Mouse (Mus musculus): ENCODE measurements around the gene Ints3. TPM values are rescaled to one million over a fixed set of nuclear protein-coding genes. Genes with fewer than 3 reads are reported as not detected.
A peak's percentile ranks its signal among the peaks of the same experiment; 100 is the strongest.

The Ints3 gene
- polyA plus RNA-seq, 1 experiment from 2014 or later, result 31.1 TPM

- 85% methylated on average over 3 of the region's 3 CpGs for WGBS
- peaks cover 17% of the 10 kb centered on the region for H3K4me1 ChIP-seq
These were observed 28.5 kb upstream of the Ints3 start for GRCm38 (mm10) chr3:90461935-90462334.

DNA sequence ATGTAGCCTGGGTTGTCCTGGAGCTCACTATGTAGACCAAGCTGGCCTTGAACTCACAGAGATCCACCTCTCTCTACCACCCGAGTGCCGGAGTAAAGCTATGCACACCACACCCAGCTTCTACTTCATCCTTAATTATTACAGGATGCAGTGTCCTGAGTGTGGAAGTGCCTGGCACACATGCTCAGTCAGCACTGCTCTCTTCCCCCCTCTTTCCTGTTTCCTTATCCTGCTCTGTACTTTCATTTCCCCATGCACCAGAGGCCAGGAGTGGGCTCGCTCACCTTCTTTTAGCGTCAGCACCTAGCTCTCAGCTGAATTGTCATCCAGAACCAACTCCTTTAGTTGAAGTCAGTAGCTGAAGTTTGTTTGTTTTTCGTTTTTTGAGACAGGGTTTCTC lies 26.9 kb upstream of the Ints3 start:
- H3K9me3 ChIP-seq, result no peaks in the 10 kb centered on the region
- H3K4me2 ChIP-seq, result no peak overlapping the region
- peaks cover 47% of the 10 kb centered on the region for H3K27me3 ChIP-seq
- H3K27ac ChIP-seq, result no peak overlapping the region
- WGBS, result 61% methylated on average over 5 of the region's 5 CpGs
- H3K9ac ChIP-seq, result no peak overlapping the region
- H3K4me3 ChIP-seq, result no peak overlapping the region
- no peaks in the 10 kb centered on the region for H3K36me3 ChIP-seq
- H3K4me1 ChIP-seq, result peaks cover 9% of the 10 kb centered on the region
- ATAC-seq (ENCODE audit: insufficient number of reproducible peaks, insufficient read depth, low FRiP score, low TSS enrichment, low read depth), result no peak

More at GRCm38 (mm10) chr3:90461935-90462334, 28.5 kb upstream of the Ints3 start:
- Histone ChIP-seq H3K27me3 (peaks cover 58% of the 10 kb centered on the region), H3K36me3 (no peaks in the 10 kb centered on the region), H3K9me3 (no peaks in the 10 kb centered on the region), H3K9ac (no peak overlapping the region), H3K27ac (no peak overlapping the region), H3K4me3 (no peak overlapping the region), H3K4me2 (no peak overlapping the region)
- ATAC-seq (ENCODE audit: insufficient number of reproducible peaks, insufficient read depth, low FRiP score, low TSS enrichment, low read depth), result no peak

GRCm38 (mm10) chr3:90459727-90460126 lies 26.3 kb upstream of the Ints3 start:
- Histone ChIP-seq H3K36me3 (no peaks in the 10 kb centered on the region), H3K27me3 (peaks cover 41% of the 10 kb centered on the region), H3K9ac (no peak overlapping the region), H3K9me3 (no peaks in the 10 kb centered on the region), H3K27ac (no peak overlapping the region), H3K4me1 (peaks cover 3% of the 10 kb centered on the region; the same call in 1 of the 2 replicates), H3K4me3 (no peak overlapping the region), H3K4me2 (no peak overlapping the region)
- ATAC-seq (ENCODE audit: insufficient number of reproducible peaks, insufficient read depth, low FRiP score, low TSS enrichment, low read depth), result no peak
- WGBS, result 75% methylated on average over 9 of the region's 9 CpGs

GRCm38 (mm10) chr3:90454931-90455330 lies 21.5 kb upstream of the Ints3 start:
- 90% methylated on average over 14 of the region's 14 CpGs for WGBS
- no peaks in the 10 kb centered on the region for H3K9me3 ChIP-seq
- no peaks in the 10 kb centered on the region for H3K36me3 ChIP-seq
- ATAC-seq (ENCODE audit: insufficient number of reproducible peaks, insufficient read depth, low FRiP score, low TSS enrichment, low read depth), result no peak
- no peak overlapping the region for H3K4me3 ChIP-seq
- H3K9ac ChIP-seq, result no peak overlapping the region
- no peaks in the 10 kb centered on the region for H3K4me1 ChIP-seq
- H3K27me3 ChIP-seq, result no peaks in the 10 kb centered on the region
- no peak overlapping the region for H3K4me2 ChIP-seq
- H3K27ac ChIP-seq, result no peak overlapping the region

DNA sequence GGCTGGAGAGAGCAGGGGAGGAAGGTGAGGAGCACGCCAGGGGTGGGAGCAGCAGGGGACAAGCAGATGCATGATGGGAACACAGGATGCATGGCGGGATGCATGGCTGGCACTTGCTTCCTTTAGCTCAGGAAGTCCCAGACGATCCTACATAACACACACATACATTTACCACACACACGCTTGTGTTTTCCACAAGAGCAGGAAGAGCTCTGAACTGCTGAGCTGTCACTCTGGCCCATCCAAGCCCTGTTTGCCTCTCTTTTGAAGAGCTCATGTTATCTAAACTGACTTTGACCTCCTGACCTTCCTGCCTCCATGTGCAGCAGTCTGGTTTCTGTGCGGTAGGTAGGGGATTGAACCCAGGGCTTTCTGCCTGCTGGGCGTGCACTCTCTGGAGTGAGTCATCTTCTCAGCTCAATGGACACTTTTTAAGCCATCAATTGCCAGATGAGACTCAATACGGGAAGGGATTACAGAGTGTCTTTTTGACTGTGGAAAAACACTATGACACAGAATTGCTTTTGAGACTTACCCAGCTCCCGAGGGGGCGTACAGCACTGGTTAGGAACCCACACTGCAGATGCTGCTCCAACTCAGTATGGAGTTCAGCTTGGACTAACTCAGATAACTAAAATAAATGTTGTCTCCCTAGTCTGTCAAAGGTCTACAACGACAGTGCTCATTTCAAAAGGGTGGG lies 18.1 kb upstream of the Ints3 start:
- Histone ChIP-seq H3K36me3 (no peaks in the 10 kb centered on the region), H3K27ac (no peak overlapping the region), H3K9me3 (no peaks in the 10 kb centered on the region), H3K27me3 (no peaks in the 10 kb centered on the region), H3K4me3 (0 out of 2 replicates have a peak overlapping the region, but pooled peaks have one; percentile 1), H3K4me2 (peak overlapping the region; percentile 30), H3K9ac (0 out of 2 replicates have a peak overlapping the region, but pooled peaks have one; percentile 2), H3K4me1 (peaks cover 6% of the 10 kb centered on the region; the same call in 1 of the 2 replicates)
- ATAC-seq (ENCODE audit: insufficient number of reproducible peaks, insufficient read depth, low FRiP score, low TSS enrichment, low read depth), result no peak
- WGBS, result 50% methylated on average over 10 of the region's 10 CpGs

- peak overlapping the region; percentile 1; the same call in 1 of the 2 replicates for H3K4me3 ChIP-seq
- no peak overlapping the region for H3K27ac ChIP-seq
- WGBS, result 31% methylated on average over 12 of the region's 12 CpGs
- H3K27me3 ChIP-seq, result no peaks in the 10 kb centered on the region
- no peaks in the 10 kb centered on the region for H3K9me3 ChIP-seq
- ATAC-seq (ENCODE audit: insufficient number of reproducible peaks, insufficient read depth, low FRiP score, low TSS enrichment, low read depth), result no peak
- 0 out of 2 replicates have a peak overlapping the region, but pooled peaks have one; percentile 2 for H3K9ac ChIP-seq
- no peaks in the 10 kb centered on the region for H3K36me3 ChIP-seq
- H3K4me2 ChIP-seq, result peak overlapping the region; percentile 30
- H3K4me1 ChIP-seq, result peaks cover 7% of the 10 kb centered on the region
These were observed 17.5 kb upstream of the Ints3 start for GRCm38 (mm10) chr3:90450874-90451273.

- 34% methylated on average over 6 of the region's 6 CpGs for WGBS
- Histone ChIP-seq H3K36me3 (no peaks in the 10 kb centered on the region), H3K9ac (no peak overlapping the region), H3K27ac (no peak overlapping the region), H3K9me3 (no peaks in the 10 kb centered on the region), H3K27me3 (no peaks in the 10 kb centered on the region), H3K4me3 (no peak overlapping the region), H3K4me1 (peaks cover 12% of the 10 kb centered on the region), H3K4me2 (no peak overlapping the region)
- no peak for ATAC-seq (ENCODE audit: insufficient number of reproducible peaks, insufficient read depth, low FRiP score, low TSS enrichment, low read depth)
These were observed 15.2 kb upstream of the Ints3 start for GRCm38 (mm10) chr3:90448626-90449025.

- peaks cover 12% of the 10 kb centered on the region for H3K4me1 ChIP-seq
- WGBS, result 63% methylated on average over 7 of the region's 7 CpGs
- H3K9ac ChIP-seq, result peak overlapping the region; percentile 62; the same call in 1 of the 2 replicates
- ATAC-seq (ENCODE audit: insufficient number of reproducible peaks, insufficient read depth, low FRiP score, low TSS enrichment, low read depth), result no peak
- peak overlapping the region; percentile 38 for H3K4me3 ChIP-seq
- peak overlapping the region; percentile 87 for H3K27ac ChIP-seq
- peak overlapping the region; percentile 56 for H3K4me2 ChIP-seq
- no peaks in the 10 kb centered on the region for H3K36me3 ChIP-seq
- H3K9me3 ChIP-seq, result no peaks in the 10 kb centered on the region
- H3K27me3 ChIP-seq, result no peaks in the 10 kb centered on the region
These were observed 13.7 kb upstream of the Ints3 start for GRCm38 (mm10) chr3:90447123-90447494.

DNA sequence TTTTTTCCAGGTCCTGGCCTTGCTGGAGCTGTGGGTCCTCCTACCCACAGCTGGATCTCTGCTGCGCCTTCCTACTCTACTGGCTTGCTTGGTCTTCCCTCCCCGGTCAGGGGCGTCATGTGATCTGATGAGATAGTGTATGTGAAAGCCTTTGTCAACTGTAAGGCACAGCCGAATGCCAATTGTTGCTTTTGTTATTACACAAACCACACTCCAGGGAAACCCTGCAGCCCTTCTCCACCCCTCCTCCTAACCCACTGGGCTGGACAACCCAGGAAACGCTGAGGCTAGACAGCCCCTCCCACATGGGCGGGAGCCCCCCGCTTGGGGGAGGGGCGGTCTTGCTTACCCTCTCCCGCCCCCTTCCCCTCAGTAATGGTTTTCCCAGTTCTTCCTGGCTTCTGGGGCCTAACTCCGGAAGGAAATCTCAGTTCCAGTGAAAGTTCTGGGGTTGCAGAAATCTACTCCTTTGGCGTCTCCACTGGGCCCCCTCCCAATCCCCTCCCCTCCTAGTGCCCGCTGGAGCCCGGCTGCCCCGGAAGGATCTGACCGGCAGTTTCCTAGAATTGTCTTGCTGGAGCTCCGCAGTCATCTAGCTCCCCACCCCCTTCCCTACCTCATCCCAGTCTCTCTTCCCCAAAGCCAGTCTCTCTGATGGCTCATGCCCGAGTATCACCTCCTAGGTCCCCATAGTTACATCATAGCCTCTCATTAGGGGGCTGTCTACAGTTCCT lies 13.1 kb upstream of the Ints3 start:
- ATAC-seq (ENCODE audit: insufficient number of reproducible peaks, insufficient read depth, low FRiP score, low TSS enrichment, low read depth), result peak; percentile 92
- Histone ChIP-seq H3K27ac (peak overlapping the region; percentile 87), H3K9me3 (no peaks in the 10 kb centered on the region), H3K4me2 (peak overlapping the region; percentile 56), H3K4me1 (peaks cover 12% of the 10 kb centered on the region), H3K4me3 (peak overlapping the region; percentile 38), H3K9ac (peak overlapping the region; percentile 62), H3K27me3 (no peaks in the 10 kb centered on the region), H3K36me3 (no peaks in the 10 kb centered on the region)
- 1% methylated on average over 17 of the region's 17 CpGs for WGBS

DNA sequence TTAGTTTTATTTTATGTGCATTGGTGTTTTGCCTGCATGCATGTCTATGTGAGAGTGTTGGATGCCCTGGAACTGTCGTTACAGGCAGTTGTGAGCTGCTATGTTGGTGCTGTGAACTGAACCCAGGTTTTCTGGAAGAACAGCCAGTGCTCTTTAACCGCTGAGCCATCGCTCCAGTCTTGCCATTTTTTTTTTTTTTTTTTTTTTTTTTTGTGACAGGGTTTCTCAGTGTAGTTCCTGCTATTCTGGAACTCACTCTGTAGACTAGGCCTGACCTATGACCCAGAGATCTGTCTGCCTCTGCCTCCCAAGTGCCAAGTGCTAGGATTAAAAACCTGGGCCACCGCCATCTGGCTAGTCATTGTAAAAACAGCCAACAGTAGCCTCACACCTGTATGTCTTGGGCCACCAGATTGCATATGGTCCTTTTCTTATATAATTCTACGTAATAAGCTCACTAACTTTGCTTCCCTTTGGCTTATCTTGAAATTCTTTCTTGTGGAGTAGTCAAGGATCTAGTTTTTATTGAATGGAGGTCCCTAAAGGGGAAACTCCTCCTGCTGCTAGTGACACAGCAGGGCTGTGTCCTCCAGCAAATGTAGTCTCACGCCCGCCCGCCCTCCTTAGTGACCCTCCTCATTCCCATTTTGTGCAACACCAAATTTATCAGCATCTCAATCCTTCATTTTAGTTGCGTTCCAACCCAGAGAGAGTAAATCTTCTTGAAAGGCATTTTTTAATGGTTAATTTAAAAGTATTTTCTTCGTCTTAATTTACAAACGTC lies 12.2 kb upstream of the Ints3 start:
- Histone ChIP-seq H3K9ac (no peak overlapping the region), H3K4me1 (peaks cover 12% of the 10 kb centered on the region), H3K27ac (peak overlapping the region; percentile 87), H3K27me3 (no peaks in the 10 kb centered on the region), H3K4me3 (0 out of 2 replicates have a peak overlapping the region, but pooled peaks have one; percentile 38), H3K4me2 (peak overlapping the region; percentile 56), H3K9me3 (no peaks in the 10 kb centered on the region), H3K36me3 (no peaks in the 10 kb centered on the region)
- no peak for ATAC-seq (ENCODE audit: insufficient number of reproducible peaks, insufficient read depth, low FRiP score, low TSS enrichment, low read depth)
- 72% methylated on average over 11 of the region's 11 CpGs for WGBS

GRCm38 (mm10) chr3:90443977-90444376 lies 10.6 kb upstream of the Ints3 start:
- Histone ChIP-seq H3K9me3 (no peaks in the 10 kb centered on the region), H3K36me3 (no peaks in the 10 kb centered on the region), H3K4me3 (no peak overlapping the region), H3K4me2 (no peak overlapping the region), H3K27me3 (no peaks in the 10 kb centered on the region), H3K4me1 (peaks cover 12% of the 10 kb centered on the region), H3K27ac (no peak overlapping the region), H3K9ac (no peak overlapping the region)
- WGBS, result 81% methylated on average over 3 of the region's 3 CpGs
- ATAC-seq (ENCODE audit: insufficient number of reproducible peaks, insufficient read depth, low FRiP score, low TSS enrichment, low read depth), result no peak

Measured in embryonic facial prominence, embryonic 13.5 days (tissue).